Mouse (Mus musculus) testis, adult 2 months (tissue): ENCODE data around the gene Sun2.

ENCODE experiments used
- CTCF ChIP-seq: fragments of 200-500 bp; IDR thresholded peaks from 2 replicates; pipeline ENCODE4 v1.5.1; 2012; ENCODE audit warnings: low read depth, mild to moderate bottlenecking, inconsistent platforms, low read length, moderate library complexity; ENCODE audit not compliant: control insufficient read depth, insufficient read depth, insufficient replicate concordance
- POLR2A ChIP-seq: fragments of 200-500 bp; IDR thresholded peaks from 2 replicates; pipeline ENCODE4 v1.6.1; 2012; ENCODE audit warnings: low read depth, mild to moderate bottlenecking, inconsistent platforms, low read length, moderate library complexity; ENCODE audit not compliant: control insufficient read depth

DNA sequence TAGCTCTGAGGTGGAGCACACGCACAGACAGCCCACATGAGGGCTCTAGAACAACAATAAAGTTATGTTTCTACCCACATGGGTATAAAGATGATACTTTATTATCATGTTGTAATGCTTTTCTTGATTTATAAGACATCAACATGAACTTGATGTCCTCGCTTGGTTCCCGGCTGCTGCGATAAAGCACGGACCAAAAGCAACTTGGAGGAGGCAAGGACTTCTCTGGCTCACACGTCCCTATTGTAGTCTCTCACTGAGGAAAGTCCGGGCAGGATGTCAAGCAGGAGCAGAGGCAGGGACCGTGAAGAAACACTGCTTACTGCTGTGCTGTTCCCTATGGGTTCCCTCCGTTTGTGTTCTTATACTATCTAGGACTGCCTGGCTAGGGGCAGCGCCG lies 1.7 kb upstream of the Sun2 start:
- TF ChIP-seq CTCF (no peak), POLR2A (no peak; the same call in 1 of the 2 replicates)
